In genomic region chr10:68810958-68811357, GRCm38 (mm10) we compare ENCODE assay signal across 13 mouse cellular contexts.
DNase-seq lines count a peak whose midpoint lies in the region; ATAC-seq and TF ChIP-seq lines count a peak whose summit lies in the region.
"Had no signal": no experiment of that assay in that cellular context is flagged by ENCODE, and none has a peak within 500 bp of the region (broad histone marks: within the 10 kb centered on the region; RNA-seq: fewer than 3 reads in every experiment).

No protein-coding gene starts in this region.

- no peaks in the 10 kb centered on the region for H3K9me3 ChIP-seq in kidney, postnatal 0 days (replicated peaks; ENCODE audit: low read length)
- H3K9me3 ChIP-seq in kidney, embryonic 16.5 days (ENCODE audit: low read length), result peaks cover 3% of the 10 kb centered on the region; the same call in 1 of the 2 replicates

- 88% methylated on average over 5 of the region's 5 CpGs for WGBS in kidney, postnatal 0 days
- 84% methylated on average over 5 of the region's 5 CpGs for WGBS in kidney, embryonic 16.5 days

- no peak overlapping the region for H3K27ac ChIP-seq in kidney, postnatal 0 days
- no peak overlapping the region for H3K27ac ChIP-seq in kidney, embryonic 16.5 days (ENCODE audit: low read length)
- H3K27ac ChIP-seq: embryonic facial prominence, embryonic 13.5 days had no signal

- TF ChIP-seq CTCF in kidney, postnatal 0 days (IDR thresholded peaks at IDR 0.05; ENCODE audit: low read depth), result peak; percentile 32
- TF ChIP-seq CTCF in brain, embryonic 14.5 days (IDR thresholded peaks at IDR 0.05; ENCODE audit: borderline replicate concordance, extremely low read depth, insufficient read depth, insufficient read length), result peak; percentile 10; the same call in 1 of the 2 replicates

- no peak for TF ChIP-seq POLR2A in brain, embryonic 14.5 days (IDR thresholded peaks at IDR 0.05; ENCODE audit: borderline replicate concordance, extremely low read depth, insufficient read depth, insufficient read length, poor library complexity, severe bottlenecking)

- no peaks in the 10 kb centered on the region for H3K36me3 ChIP-seq in kidney, postnatal 0 days (ENCODE audit: insufficient read depth, low read length)
- no peaks in the 10 kb centered on the region for H3K36me3 ChIP-seq in kidney, embryonic 16.5 days (ENCODE audit: insufficient read depth, low read length)
- H3K36me3 ChIP-seq: embryonic facial prominence, embryonic 13.5 days had no signal

- intact Hi-C loops in heart, postnatal 25 days (cut with DNase I), result no loop called here

- no peak overlapping the region for H3K9ac ChIP-seq in kidney, postnatal 0 days (ENCODE audit: low read depth, low read length)
- no peak overlapping the region for H3K9ac ChIP-seq in kidney, embryonic 16.5 days (replicated peaks; ENCODE audit: low read length)
- H3K9ac ChIP-seq: embryonic facial prominence, embryonic 13.5 days had no signal

- H3K4me1 ChIP-seq in kidney, postnatal 0 days (replicated peaks; ENCODE audit: insufficient read depth, low read length), result no peaks in the 10 kb centered on the region
- H3K4me1 ChIP-seq in kidney, embryonic 16.5 days (ENCODE audit: insufficient read depth, low read length), result no peaks in the 10 kb centered on the region

- ATAC-seq in kidney, postnatal 0 days (replicated peaks; ENCODE audit: low FRiP score, low read depth), result no peak
- no peak for ATAC-seq in kidney, embryonic 16.5 days (ENCODE audit: low FRiP score, low TSS enrichment)
- ATAC-seq: forebrain, embryonic 14.5 days had no signal

- H3K4me2 ChIP-seq in kidney, postnatal 0 days (ENCODE audit: low read length), result no peak overlapping the region
- H3K4me2 ChIP-seq in kidney, embryonic 16.5 days (replicated peaks; ENCODE audit: low read depth, low read length), result no peak overlapping the region
- H3K4me2 ChIP-seq: embryonic facial prominence, embryonic 13.5 days had no signal

- H3K4me3 ChIP-seq in kidney, postnatal 0 days (replicated peaks; ENCODE audit: low read depth, low read length), result no peak overlapping the region
- H3K4me3 ChIP-seq in kidney, embryonic 16.5 days (ENCODE audit: low read length), result no peak overlapping the region
- H3K4me3 ChIP-seq: embryonic facial prominence, embryonic 13.5 days had no signal

- H3K27me3 ChIP-seq in kidney, postnatal 0 days (ENCODE audit: insufficient read depth, low read length), result no peaks in the 10 kb centered on the region
- H3K27me3 ChIP-seq in kidney, embryonic 16.5 days (ENCODE audit: insufficient read depth, low read length), result no peaks in the 10 kb centered on the region
- H3K27me3 ChIP-seq: embryonic facial prominence, embryonic 13.5 days had no signal

- DNase-seq in kidney, postnatal 0 days (ENCODE audit: low spot score), result no peak
- DNase-seq in thymus, postnatal 4 days, result peak; percentile 7
- DNase-seq in thymus, adult 18-20 months, result no peak
- no peak for DNase-seq in brain, embryonic 14.5 days (ENCODE audit: low read depth)
- DNase-seq in right cerebral cortex, postnatal 25 days, result no peak
- DNase-seq in heart, postnatal 25 days (ENCODE audit: low spot score), result no peak
- no peak for DNase-seq in urinary bladder, postnatal 25 days (ENCODE audit: low spot score)
- DNase-seq: cerebellum, postnatal 14 days; kidney, adult 18-20 months; thymus, postnatal 14 days had no signal
